Mouse (Mus musculus) forebrain, embryonic 13.5 days (tissue): ENCODE measurements around the gene Nrxn2. TPM values are rescaled to one million over a fixed set of nuclear protein-coding genes. Genes with fewer than 3 reads are reported as not detected.

Experiments used
- ATAC-seq: fragments of 200-750 bp; cut with Nextera tagmentation; 2 replicates; pipeline ENCODE4 v1.8.0; 2017
- H3K27ac ChIP-seq: fragments of 300-500 bp; sonication (generic); 2 replicates; pipeline ENCODE4 v1.5.1; 2015; ENCODE audit warnings: inconsistent platforms, mild to moderate bottlenecking, moderate library complexity
- H3K27me3 ChIP-seq: fragments of 300-500 bp; sonication (generic); 2 replicates; pipeline ENCODE4 v1.6.1; 2015; ENCODE audit warnings: mild to moderate bottlenecking, inconsistent platforms
- H3K36me3 ChIP-seq: fragments of 300-500 bp; sonication (generic); 2 replicates; pipeline ENCODE4 v1.6.1; 2015; ENCODE audit warnings: mild to moderate bottlenecking, inconsistent platforms; ENCODE audit not compliant: poor library complexity, severe bottlenecking
- H3K4me1 ChIP-seq: fragments of 300-500 bp; sonication (generic); 2 replicates; pipeline ENCODE4 v1.6.1; 2015; ENCODE audit warnings: inconsistent platforms
- H3K4me2 ChIP-seq: fragments of 300-500 bp; sonication (generic); 2 replicates; pipeline ENCODE4 v1.6.1; 2015; ENCODE audit warnings: inconsistent platforms, mild to moderate bottlenecking, moderate library complexity
- H3K4me3 ChIP-seq: fragments of 300-500 bp; sonication (generic); 2 replicates; pipeline ENCODE4 v1.5.1; 2015; ENCODE audit warnings: mild to moderate bottlenecking, inconsistent platforms
- H3K9ac ChIP-seq: fragments of 300-500 bp; sonication (generic); 2 replicates; pipeline ENCODE4 v1.6.1; 2015; ENCODE audit warnings: mild to moderate bottlenecking, inconsistent platforms
- H3K9me3 ChIP-seq: fragments of 300-500 bp; sonication (generic); replicated peaks from 2 replicates; pipeline ENCODE4 v1.6.1; 2016; ENCODE audit warnings: inconsistent platforms
- WGBS: fragments of 180-500 bp; shearing (Covaris S2); methylation state at CpG from one replicate; pipeline ENCODE4 v1.1.7; 2015; 5-methylcytosine and 5-hydroxymethylcytosine counted together
- polyA plus RNA-seq: library from polyadenylated mRNA; unstranded; fragments of >200 nt; fragmentation: Nextera tagmentation; extraction: Ambion mirVana; gene quantifications from 2 replicates; pipeline ENCODE4 v1.2.1, GENCODE M21; 2015

Nrxn2 gene
- polyA plus RNA-seq, 1 experiment from 2014 or later, result 16.9 TPM

- no peak overlapping the region for H3K4me3 ChIP-seq
- WGBS, result 48% methylated on average over 7 of the region's 7 CpGs
- no peaks in the 10 kb centered on the region for H3K9me3 ChIP-seq
- 0 out of 2 replicates have a peak, but pooled peaks have one; percentile 1 for ATAC-seq
- peak overlapping the region; percentile 51 for H3K9ac ChIP-seq
- H3K36me3 ChIP-seq, result no peaks in the 10 kb centered on the region
- no peaks in the 10 kb centered on the region for H3K27me3 ChIP-seq
- peak overlapping the region; percentile 54 for H3K4me2 ChIP-seq
- peak overlapping the region; percentile 77 for H3K27ac ChIP-seq
- peaks cover 73% of the 10 kb centered on the region for H3K4me1 ChIP-seq
Measured at GRCm38 (mm10) chr19:6446736-6447437, 28.4 kb downstream of the Nrxn2 start.

- 54% methylated on average over 5 of the region's 5 CpGs for WGBS
- Histone ChIP-seq H3K9ac (peak overlapping the region; percentile 31), H3K9me3 (no peaks in the 10 kb centered on the region), H3K27ac (no peak overlapping the region), H3K4me2 (peak overlapping the region; percentile 30; the same call in 1 of the 2 replicates), H3K4me1 (peaks cover 81% of the 10 kb centered on the region), H3K4me3 (no peak overlapping the region), H3K27me3 (no peaks in the 10 kb centered on the region), H3K36me3 (no peaks in the 10 kb centered on the region)
- no peak for ATAC-seq
Measured at GRCm38 (mm10) chr19:6448752-6449151, 30.2 kb downstream of the Nrxn2 start.

GRCm38 (mm10) chr19:6449841-6450240 is 31.3 kb downstream of the Nrxn2 start:
- WGBS, result 72% methylated on average over 7 of the region's 7 CpGs
- H3K9ac ChIP-seq, result no peak overlapping the region
- no peak overlapping the region for H3K27ac ChIP-seq

GRCm38 (mm10) chr19:6452030-6452494 is 33.5 kb downstream of the Nrxn2 start:
- H3K9ac ChIP-seq, result no peak overlapping the region
- no peak overlapping the region for H3K4me2 ChIP-seq
- no peaks in the 10 kb centered on the region for H3K27me3 ChIP-seq
- no peak overlapping the region for H3K4me3 ChIP-seq
- H3K9me3 ChIP-seq, result no peaks in the 10 kb centered on the region
- peaks cover 62% of the 10 kb centered on the region for H3K4me1 ChIP-seq
- peaks cover 15% of the 10 kb centered on the region; the same call in 1 of the 2 replicates for H3K36me3 ChIP-seq
- peak; percentile 78 for ATAC-seq
- peak overlapping the region; percentile 73 for H3K27ac ChIP-seq
- WGBS, result 22% methylated on average over 6 of the region's 6 CpGs

More at GRCm38 (mm10) chr19:6449841-6450240, 31.3 kb downstream of the Nrxn2 start:
- ATAC-seq, result no peak
- Histone ChIP-seq H3K4me2 (no peak overlapping the region), H3K9me3 (no peaks in the 10 kb centered on the region), H3K27me3 (no peaks in the 10 kb centered on the region), H3K4me1 (peaks cover 82% of the 10 kb centered on the region), H3K36me3 (0 out of 2 replicates have a peak, but pooled peaks cover under 1% of the 10 kb centered on the region), H3K4me3 (no peak overlapping the region)

- 50% methylated on average over 9 of the region's 9 CpGs for WGBS
- Histone ChIP-seq H3K4me1 (peaks cover 55% of the 10 kb centered on the region), H3K27me3 (no peaks in the 10 kb centered on the region), H3K9ac (peak overlapping the region; percentile 24), H3K4me3 (no peak overlapping the region), H3K36me3 (peaks cover 21% of the 10 kb centered on the region; the same call in 1 of the 2 replicates), H3K27ac (peak overlapping the region; percentile 73), H3K4me2 (peak overlapping the region; percentile 3; the same call in 1 of the 2 replicates), H3K9me3 (no peaks in the 10 kb centered on the region)
- ATAC-seq, result 0 out of 2 replicates have a peak, but pooled peaks have one; percentile 30
Measured at GRCm38 (mm10) chr19:6452672-6453310, 34.3 kb downstream of the Nrxn2 start.

- WGBS, result 73% methylated on average over 8 of the region's 8 CpGs
- peak overlapping the region; percentile 73 for H3K27ac ChIP-seq
- no peaks in the 10 kb centered on the region for H3K9me3 ChIP-seq
- H3K9ac ChIP-seq, result peak overlapping the region; percentile 24
- H3K4me1 ChIP-seq, result peaks cover 49% of the 10 kb centered on the region
- 0 out of 2 replicates have a peak overlapping the region, but pooled peaks have one; percentile 3 for H3K4me2 ChIP-seq
- H3K36me3 ChIP-seq, result peaks cover 25% of the 10 kb centered on the region; the same call in 1 of the 2 replicates
- H3K27me3 ChIP-seq, result no peaks in the 10 kb centered on the region
- no peak overlapping the region for H3K4me3 ChIP-seq
- ATAC-seq, result 0 out of 2 replicates have a peak, but pooled peaks have one; percentile 31
Measured at GRCm38 (mm10) chr19:6453349-6453748, 34.8 kb downstream of the Nrxn2 start.

- no peak overlapping the region for H3K9ac ChIP-seq
- WGBS, result 65% methylated on average over 10 of the region's 10 CpGs
- H3K4me1 ChIP-seq, result peaks cover 41% of the 10 kb centered on the region
Measured at GRCm38 (mm10) chr19:6454041-6454720, 35.6 kb downstream of the Nrxn2 start.

GRCm38 (mm10) chr19:6459504-6459903 is 41.0 kb downstream of the Nrxn2 start:
- Histone ChIP-seq H3K9me3 (no peaks in the 10 kb centered on the region), H3K27me3 (no peaks in the 10 kb centered on the region), H3K9ac (no peak overlapping the region), H3K27ac (no peak overlapping the region), H3K36me3 (peaks cover 33% of the 10 kb centered on the region; the same call in 1 of the 2 replicates), H3K4me1 (peaks cover 20% of the 10 kb centered on the region), H3K4me3 (no peak overlapping the region), H3K4me2 (no peak overlapping the region)
- no peak for ATAC-seq
- 92% methylated on average over 6 of the region's 6 CpGs for WGBS

More at GRCm38 (mm10) chr19:6454041-6454720, 35.6 kb downstream of the Nrxn2 start:
- H3K9me3 ChIP-seq, result no peaks in the 10 kb centered on the region
- H3K27me3 ChIP-seq, result no peaks in the 10 kb centered on the region
- H3K36me3 ChIP-seq, result peaks cover 31% of the 10 kb centered on the region; the same call in 1 of the 2 replicates
- no peak overlapping the region for H3K4me3 ChIP-seq
- peak overlapping the region; percentile 73 for H3K27ac ChIP-seq
- no peak overlapping the region for H3K4me2 ChIP-seq
- ATAC-seq, result no peak

GRCm38 (mm10) chr19:6462841-6463240 is 44.3 kb downstream of the Nrxn2 start:
- Histone ChIP-seq H3K27ac (no peak overlapping the region), H3K4me1 (peaks cover 25% of the 10 kb centered on the region), H3K9me3 (no peaks in the 10 kb centered on the region), H3K4me3 (no peak overlapping the region), H3K9ac (no peak overlapping the region), H3K36me3 (0 out of 2 replicates have a peak, but pooled peaks cover 12% of the 10 kb centered on the region), H3K27me3 (no peaks in the 10 kb centered on the region), H3K4me2 (no peak overlapping the region)
- ATAC-seq, result no peak
- 37% methylated on average over 6 of the region's 6 CpGs for WGBS

GRCm38 (mm10) chr19:6464306-6465071 is 46.0 kb downstream of the Nrxn2 start:
- no peaks in the 10 kb centered on the region for H3K36me3 ChIP-seq
- no peak overlapping the region for H3K4me2 ChIP-seq
- H3K27me3 ChIP-seq, result no peaks in the 10 kb centered on the region
- ATAC-seq, result peak; percentile 51
- no peak overlapping the region for H3K4me3 ChIP-seq
- 46% methylated on average over 10 of the region's 10 CpGs for WGBS
- peaks cover 28% of the 10 kb centered on the region for H3K4me1 ChIP-seq
- 0 out of 2 replicates have a peak overlapping the region, but pooled peaks have one; percentile 30 for H3K9ac ChIP-seq
- no peaks in the 10 kb centered on the region for H3K9me3 ChIP-seq
- H3K27ac ChIP-seq, result peak overlapping the region; percentile 42

- H3K4me3 ChIP-seq, result no peak overlapping the region
- no peak overlapping the region for H3K4me2 ChIP-seq
- no peaks in the 10 kb centered on the region for H3K36me3 ChIP-seq
- peak; percentile 63 for ATAC-seq
- 41% methylated on average over 5 of the region's 5 CpGs for WGBS
- H3K27ac ChIP-seq, result peak overlapping the region; percentile 42
- peaks cover 28% of the 10 kb centered on the region for H3K4me1 ChIP-seq
- H3K9ac ChIP-seq, result 0 out of 2 replicates have a peak overlapping the region, but pooled peaks have one; percentile 26
- H3K27me3 ChIP-seq, result no peaks in the 10 kb centered on the region
- H3K9me3 ChIP-seq, result no peaks in the 10 kb centered on the region
Measured at GRCm38 (mm10) chr19:6465090-6465489, 46.6 kb downstream of the Nrxn2 start.
